Mouse (Mus musculus) left cerebral cortex, postnatal 36 days (tissue): ENCODE measurements around the gene Clcc1. TPM values are rescaled to one million over a fixed set of nuclear protein-coding genes. Genes with fewer than 3 reads are reported as not detected.
A peak's percentile ranks its signal among the peaks of the same experiment; 100 is the strongest.

Experiments
- DNase-seq, 2 experiments: peaks; one replicate each; pipeline ENCODE4 v3.0.0; 2021 to 2022; ENCODE audit warnings: low spot score in 2 of 2, mixed read lengths in 1 of 2
- intact Hi-C: fragments of 180-260 bp; cut with DNase I; formaldehyde crosslinking; loops from one replicate; pipeline ENCODE4 v1.15.1; 2025
- total RNA-seq, 2 experiments: library from RNA; stranded (reverse); gene quantifications; 2 replicates each; pipeline ENCODE4 v1.2.3; 2021

Gene Clcc1
- total RNA-seq, 2 experiments from 2014 or later: 29.9 to 33.1 TPM

GRCm38 (mm10) chr3:108698662-108699061, 44.9 kb downstream of the Clcc1 start:
- no peak for DNase-seq
- intact Hi-C loops: no loop called here

GRCm38 (mm10) chr3:108699786-108700185, 46.1 kb downstream of the Clcc1 start:
- DNase-seq: no peak
- intact Hi-C loops: loop anchor here (2.0 to 10.0 kb wide), 2 partner anchors 71 to 215 kb away; partner anchors contain the start of gene Prpf38b

DNA sequence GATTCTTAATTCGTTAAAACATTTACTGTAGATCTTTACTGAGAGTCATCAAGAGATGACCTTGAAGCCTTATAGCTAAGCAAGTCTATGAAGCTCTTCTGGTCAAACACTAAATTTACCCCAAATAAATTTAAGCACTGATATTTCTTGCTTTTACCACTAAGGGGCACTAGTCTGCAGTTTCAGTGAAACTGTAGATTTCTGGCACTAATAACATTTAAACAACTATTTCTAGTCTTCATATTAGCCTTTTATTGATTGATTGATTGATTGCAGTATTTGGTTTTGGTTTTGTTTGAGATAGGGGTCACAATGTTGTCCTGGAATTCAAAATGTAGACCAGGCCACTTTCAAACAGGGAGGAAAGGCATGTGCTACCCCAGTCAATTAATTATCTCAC, 47.5 kb downstream of the Clcc1 start:
- intact Hi-C loops: loop anchor here (2.0 to 10.0 kb wide), 2 partner anchors 70 to 214 kb away; partner anchors contain the start of gene Prpf38b
- no peak for DNase-seq

DNA sequence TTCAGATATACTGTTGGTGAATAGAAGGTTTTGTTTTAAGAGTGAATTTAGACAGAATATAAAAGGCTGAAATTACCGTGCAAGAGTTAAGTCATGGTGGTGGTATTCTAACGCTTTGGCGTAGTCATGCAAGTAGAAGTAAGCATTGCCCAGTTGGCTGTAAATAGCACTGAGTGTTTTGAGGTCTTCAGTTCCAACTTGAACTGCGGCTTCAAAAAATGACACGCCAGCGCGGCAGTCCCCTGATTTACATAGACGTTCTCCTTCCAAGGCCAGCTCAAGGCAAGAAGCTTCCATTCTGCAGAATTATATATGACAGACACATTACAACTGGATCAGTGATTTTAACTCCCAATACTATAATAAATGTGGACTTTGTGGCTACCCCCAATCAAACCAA, 49.1 kb downstream of the Clcc1 start:
- intact Hi-C loops: loop anchor here (10.0 kb wide), 1 partner anchor 212 kb away; the partner anchor contains the start of gene Prpf38b
- DNase-seq: no peak

DNA sequence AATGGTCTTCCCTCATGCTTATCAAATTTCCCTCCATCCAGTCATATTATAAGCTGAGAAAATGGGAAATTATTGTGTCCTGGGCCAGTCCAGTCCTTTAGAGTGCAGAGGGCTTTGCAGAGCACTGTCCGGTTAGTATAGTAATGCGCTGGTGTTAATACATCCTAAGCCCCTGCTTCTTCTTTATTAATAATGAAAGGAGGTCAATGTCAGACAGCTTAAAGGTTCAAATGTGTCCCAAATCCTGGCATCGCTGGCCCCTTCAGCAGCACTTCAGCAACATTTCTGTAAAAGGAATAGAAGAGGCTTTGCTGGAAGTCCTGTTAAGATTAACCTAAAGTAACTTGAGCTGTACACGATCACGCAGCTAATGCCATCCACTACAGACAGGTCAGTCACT, 57.6 kb downstream of the Clcc1 start:
- DNase-seq: no peak
- intact Hi-C loops: no loop called here

DNA sequence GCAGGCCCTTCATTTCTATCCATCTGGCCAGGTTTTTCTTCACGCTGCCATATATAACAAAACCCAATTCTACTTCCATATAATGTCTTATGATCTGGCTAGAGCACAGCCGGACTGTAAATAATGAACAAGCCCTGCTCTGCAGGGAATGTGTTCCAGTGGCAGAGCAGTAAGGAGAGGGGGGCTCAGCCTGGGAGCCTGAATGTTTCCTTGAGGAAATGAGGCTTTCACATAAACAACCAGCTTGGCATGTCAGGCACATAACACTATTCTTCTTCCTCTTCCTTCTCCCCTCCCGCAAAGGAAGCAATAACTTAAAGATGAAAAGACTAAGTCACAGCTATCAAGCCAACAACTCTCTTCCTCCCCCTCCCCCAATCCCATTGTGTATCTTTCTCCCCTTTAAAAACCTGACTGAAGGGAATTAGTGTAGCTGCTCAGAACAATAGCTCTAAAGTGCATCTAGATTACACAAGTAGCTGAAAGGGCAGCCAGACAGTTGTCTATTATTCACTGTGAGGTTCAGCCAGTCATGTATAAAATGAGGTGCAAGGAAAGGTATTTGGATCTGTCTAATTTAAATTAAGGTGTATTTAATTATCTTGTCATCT, 59.5 kb downstream of the Clcc1 start:
- no peak for DNase-seq
- intact Hi-C loops: no loop called here

DNA sequence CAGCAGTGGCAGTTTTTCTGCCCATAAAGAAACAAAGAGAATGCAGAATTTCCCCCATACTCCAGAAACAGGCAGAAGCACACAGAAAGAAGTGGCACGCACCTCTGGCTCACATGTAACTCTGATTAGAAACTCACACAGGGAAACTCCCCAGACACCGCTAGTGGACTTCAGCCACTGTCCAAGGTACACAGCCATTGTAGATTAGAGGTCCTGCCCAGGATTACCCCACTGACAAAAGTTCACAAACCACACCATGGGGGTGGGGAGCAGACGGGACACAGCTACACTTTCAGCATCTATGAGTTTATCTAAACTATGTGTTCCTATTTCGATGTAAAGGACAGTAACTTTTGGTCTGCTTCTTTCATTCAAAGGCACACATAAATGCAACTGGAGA, 61.1 kb downstream of the Clcc1 start:
- intact Hi-C loops: no loop called here
- no peak for DNase-seq

GRCm38 (mm10) chr3:108717896-108718502, 64.3 kb downstream of the Clcc1 start:
- DNase-seq: no peak
- intact Hi-C loops: no loop called here

DNA sequence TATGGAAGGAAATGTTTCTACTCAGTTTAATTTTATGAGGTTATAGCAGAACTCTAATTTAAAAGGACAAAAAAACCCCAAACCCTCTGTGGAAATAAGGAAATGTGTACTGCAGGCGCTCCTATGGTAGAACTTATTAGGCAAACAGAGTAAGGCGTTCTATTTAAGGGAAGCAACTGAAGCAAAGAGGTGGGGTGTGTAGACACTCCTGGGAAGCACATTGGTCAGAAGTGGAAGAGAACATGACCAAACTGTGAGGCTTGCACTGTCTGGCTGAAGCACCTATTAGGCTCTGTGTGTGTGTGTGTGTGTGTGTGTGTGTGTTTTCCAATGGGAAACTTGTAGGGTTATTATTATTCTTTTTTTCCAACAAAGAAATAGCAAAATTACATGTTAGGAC, 65.6 kb downstream of the Clcc1 start:
- intact Hi-C loops: no loop called here
- DNase-seq: no peak

DNA sequence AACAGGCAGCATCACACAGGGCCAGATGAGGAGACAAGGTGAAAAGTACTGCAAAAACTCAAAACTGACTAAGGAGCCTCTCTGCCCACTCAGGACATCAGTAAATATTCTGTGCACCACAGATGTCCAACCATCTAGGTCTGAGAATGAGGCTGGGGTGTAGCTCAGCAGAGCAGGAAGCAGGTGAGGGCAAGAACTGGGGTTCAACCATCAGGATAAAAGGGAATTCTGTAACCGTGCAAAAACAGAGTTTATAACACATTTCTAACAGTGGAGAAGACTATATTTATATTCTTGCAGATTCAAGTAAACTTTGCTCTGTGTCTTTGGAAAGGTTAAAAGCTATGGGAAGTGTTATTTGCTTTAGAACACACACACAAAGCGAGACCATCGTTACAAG, 66.0 kb downstream of the Clcc1 start:
- DNase-seq: no peak

DNA sequence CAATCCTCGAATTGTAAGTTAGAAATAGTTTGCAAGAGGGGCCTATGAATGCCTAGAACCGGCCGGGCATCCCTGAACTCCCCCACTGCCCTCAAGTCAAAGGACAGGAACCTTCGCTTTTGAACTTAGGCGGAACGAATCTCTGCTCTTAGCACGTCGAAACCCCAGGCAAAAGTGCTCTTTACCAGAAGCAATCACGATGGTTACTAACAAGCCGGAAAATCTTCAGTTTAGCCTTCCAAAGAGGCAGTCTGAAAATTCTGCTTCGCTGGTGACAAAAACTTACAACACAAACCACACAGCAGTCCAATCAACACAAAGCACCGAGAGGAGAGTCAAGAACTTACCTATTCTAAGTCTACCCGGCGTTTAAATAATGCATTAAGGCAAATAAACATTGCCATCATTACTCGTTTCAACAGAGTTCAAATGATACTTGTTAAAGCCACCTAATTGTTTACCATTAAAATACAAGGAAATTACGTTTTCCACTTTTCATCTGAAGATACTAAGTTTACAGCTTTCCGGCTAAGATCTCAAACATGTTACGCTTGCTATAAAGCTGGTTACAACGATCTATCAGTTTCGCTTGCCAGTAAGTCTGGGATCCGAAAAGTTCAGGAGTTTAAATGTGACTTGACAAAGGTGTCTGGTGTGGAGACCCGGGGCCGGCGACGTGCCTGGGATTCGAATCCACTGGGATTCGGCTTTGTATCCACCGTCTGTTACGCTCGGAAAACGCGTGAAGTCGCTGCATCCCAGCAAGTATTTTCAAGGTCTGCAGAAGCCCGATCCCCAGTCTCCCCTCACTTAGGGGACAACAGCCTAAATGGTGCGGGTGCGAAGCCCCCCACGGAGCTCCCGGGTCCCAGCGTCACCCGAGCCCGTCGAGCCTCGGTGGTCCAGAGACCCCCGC, 67.6 kb downstream of the Clcc1 start:
- intact Hi-C loops: loop anchor here (5.0 to 10.0 kb wide), 2 partner anchors 51 to 343 kb away; no protein-coding TSS in a partner anchor
- DNase-seq: peak; percentile 37 to 39

More for the DNA sequence above, 66.0 kb downstream of the Clcc1 start:
- intact Hi-C loops: loop anchor here (5.0 to 10.0 kb wide), 2 partner anchors 53 to 345 kb away; no protein-coding TSS in a partner anchor

GRCm38 (mm10) chr3:108722036-108722872, 68.5 kb downstream of the Clcc1 start, which contains the start of gene Gpsm2:
Gene Gpsm2, minus strand, starts transcription at chr3:108722309.
- intact Hi-C loops: loop anchor here (5.0 to 10.0 kb wide), 2 partner anchors 50 to 343 kb away; no protein-coding TSS in a partner anchor
- DNase-seq: peak; percentile 94 to 96

DNA sequence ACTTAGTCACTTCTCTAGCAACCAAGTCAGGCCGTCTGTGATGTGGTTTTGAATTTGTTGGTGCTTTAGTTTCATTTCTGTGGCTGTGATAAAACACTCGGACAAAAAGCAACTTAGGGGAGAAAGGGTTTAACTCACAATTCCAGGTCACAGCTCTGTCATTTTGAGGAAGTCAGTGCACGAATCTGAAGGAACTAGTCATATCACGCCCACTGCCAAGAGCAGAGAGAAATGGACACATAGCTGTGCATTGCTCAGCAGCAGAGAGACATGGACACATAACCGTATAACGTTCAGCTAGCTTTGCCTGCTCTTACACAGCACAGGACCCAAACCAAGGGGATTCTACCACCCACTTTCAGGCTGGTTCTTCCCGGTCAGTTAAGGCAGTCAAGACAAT, 72.7 kb downstream of the Clcc1 start:
- no peak for DNase-seq
- intact Hi-C loops: loop anchor here (10.0 kb wide), 1 partner anchor 338 kb away; no protein-coding TSS in a partner anchor

GRCm38 (mm10) chr3:108727344-108727743, 73.6 kb downstream of the Clcc1 start:
- DNase-seq: no peak
- intact Hi-C loops: loop anchor here (10.0 kb wide), 1 partner anchor 337 kb away; no protein-coding TSS in a partner anchor

DNA sequence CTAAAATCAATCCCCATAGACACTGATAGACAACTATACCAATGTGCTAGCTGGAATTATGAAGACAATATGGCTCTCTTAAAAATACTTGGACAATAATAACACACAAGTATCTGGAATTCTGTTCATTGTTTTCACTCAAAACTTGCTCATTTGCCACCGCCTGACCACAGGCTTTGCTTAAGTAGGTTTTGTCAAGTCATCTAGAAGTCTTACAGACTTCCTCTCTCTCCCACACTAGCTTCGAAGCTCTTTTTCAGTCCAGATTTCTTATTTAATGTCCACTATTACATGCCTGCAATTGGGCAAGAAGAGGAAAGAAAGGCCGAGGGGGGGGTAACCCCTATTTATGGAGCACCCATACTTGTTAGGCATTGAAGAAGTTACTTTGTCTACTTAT, 74.1 kb downstream of the Clcc1 start:
- intact Hi-C loops: loop anchor here (10.0 kb wide), 1 partner anchor 337 kb away; no protein-coding TSS in a partner anchor
- no peak for DNase-seq
